Mouse (Mus musculus): ENCODE measurements around the gene Tmem218.

DNA sequence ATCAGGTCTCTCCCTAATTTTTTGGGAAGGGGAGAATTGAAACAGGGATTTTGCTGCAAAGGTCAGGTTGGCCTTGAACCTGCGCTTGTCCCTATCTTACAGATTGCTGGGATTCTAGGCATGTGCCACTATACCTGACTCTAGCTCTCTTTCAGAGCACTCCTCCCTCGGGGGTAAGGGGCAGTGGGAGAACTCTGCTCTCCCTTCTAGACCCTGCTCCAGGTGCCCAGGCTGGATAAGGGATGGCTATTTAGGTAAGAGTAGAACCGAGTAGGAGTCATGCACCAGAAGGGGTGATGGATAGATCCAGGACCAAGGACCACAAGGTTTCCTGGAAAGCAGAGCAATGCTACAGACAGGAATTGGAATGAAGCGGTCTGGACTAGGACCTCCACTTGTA, 28.4 kb upstream of the Tmem218 start:
- TF ChIP-seq CTCF (IDR thresholded peaks at IDR 0.05) (no peak), EP300 (IDR thresholded peaks at IDR 0.05) (no peak)

Data from lung, postnatal 0 days (tissue).